Mouse (Mus musculus): ENCODE measurements around the gene Cdca5. TPM values are rescaled to one million over a fixed set of nuclear protein-coding genes. Genes with fewer than 3 reads are reported as not detected.
"Not testable (repeated sequence)": the region's sequence is repeated elsewhere in the genome, so short reads cannot be mapped to it uniquely, and the experiment has no call there.

The Cdca5 gene
- total RNA-seq (2017): 0.49 to 0.76 TPM (median 0.75 TPM) in 3 replicates

DNA sequence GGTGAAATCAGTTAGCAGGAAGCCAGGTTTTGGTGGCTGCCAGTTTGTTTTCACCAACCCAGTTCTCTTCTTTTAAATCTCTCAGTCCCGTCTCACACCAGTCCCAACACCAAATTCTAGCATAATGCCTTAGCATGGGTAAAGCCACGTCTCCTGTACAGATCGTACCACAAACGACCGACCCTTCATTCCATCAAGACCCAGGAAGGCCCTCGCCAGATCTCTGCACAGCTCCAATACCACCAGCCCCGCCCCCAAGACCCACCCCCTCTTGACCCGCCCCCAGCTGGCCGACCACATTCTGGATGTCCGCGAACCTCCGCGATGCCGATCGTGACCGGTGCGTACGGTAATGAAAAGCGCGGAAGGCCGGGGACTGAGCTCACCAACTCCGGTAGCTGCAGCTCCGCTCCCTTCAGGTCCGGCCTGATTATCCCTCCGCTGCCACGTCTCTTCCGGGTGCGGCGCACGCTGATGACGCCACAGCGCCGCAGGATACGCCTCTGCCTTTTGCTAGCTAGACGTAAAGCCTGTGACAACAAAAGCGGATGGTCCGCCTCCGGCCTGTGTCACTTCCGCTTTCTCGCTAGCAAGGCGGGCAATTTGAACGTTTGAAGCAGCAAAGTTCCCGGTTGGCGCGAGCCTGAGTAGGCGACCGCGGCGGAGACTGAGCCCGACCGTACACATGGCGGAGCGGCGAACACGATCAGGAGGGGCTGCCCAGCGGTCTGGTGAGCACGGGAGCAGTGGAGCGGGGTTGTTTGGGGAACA, at the start of gene Cdca5, which contains the start of gene Zfpl1:
Gene Cdca5 (plus strand): TSS at position 506 of the 771 bp plus-strand sequence.
Gene Zfpl1 (minus strand): TSS at position 479 of the 771 bp plus-strand sequence.
- peak; percentile 96 for ATAC-seq (replicated peaks; ENCODE audit: insufficient number of reproducible peaks, low FRiP score, low TSS enrichment, poor library complexity, severe bottlenecking)

GRCm38 (mm10) chr19:6035966-6036585, 48.7 kb upstream of the Cdca5 start:
- ATAC-seq (replicated peaks; ENCODE audit: insufficient number of reproducible peaks, low FRiP score, low TSS enrichment, poor library complexity, severe bottlenecking): no peak

- no peak for ATAC-seq (replicated peaks; ENCODE audit: insufficient number of reproducible peaks, low FRiP score, low TSS enrichment, poor library complexity, severe bottlenecking)
Measured at GRCm38 (mm10) chr19:6037695-6038094, 47.1 kb upstream of the Cdca5 start.

GRCm38 (mm10) chr19:6038326-6038725, 46.5 kb upstream of the Cdca5 start:
- ATAC-seq (replicated peaks; ENCODE audit: insufficient number of reproducible peaks, low FRiP score, low TSS enrichment, poor library complexity, severe bottlenecking): no peak

DNA sequence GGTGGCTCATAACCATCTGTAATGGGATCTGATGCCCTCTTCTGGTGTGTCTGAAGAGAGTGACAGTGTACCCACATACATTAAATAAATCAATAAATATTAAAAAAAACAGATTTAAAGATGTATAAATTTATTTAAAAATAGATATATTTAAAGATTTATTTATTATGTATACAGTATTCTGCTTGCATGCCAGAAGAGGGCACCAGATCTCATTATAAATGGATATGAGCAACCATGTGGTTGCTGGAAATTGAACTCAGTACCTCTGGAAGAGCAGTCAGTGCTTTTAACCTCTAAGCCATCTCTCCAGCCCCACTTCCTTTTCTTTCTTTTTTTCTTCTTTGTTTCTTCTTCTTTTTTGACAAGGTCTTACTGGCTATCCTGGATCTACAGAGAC, 44.8 kb upstream of the Cdca5 start:
- ATAC-seq (replicated peaks; ENCODE audit: insufficient number of reproducible peaks, low FRiP score, low TSS enrichment, poor library complexity, severe bottlenecking): no peak

GRCm38 (mm10) chr19:6042293-6042692, 42.5 kb upstream of the Cdca5 start:
- no peak for ATAC-seq (replicated peaks; ENCODE audit: insufficient number of reproducible peaks, low FRiP score, low TSS enrichment, poor library complexity, severe bottlenecking)

GRCm38 (mm10) chr19:6044102-6044501, 40.7 kb upstream of the Cdca5 start:
- not testable (repeated sequence) for ATAC-seq (replicated peaks; ENCODE audit: insufficient number of reproducible peaks, low FRiP score, low TSS enrichment, poor library complexity, severe bottlenecking)

- ATAC-seq (replicated peaks; ENCODE audit: insufficient number of reproducible peaks, low FRiP score, low TSS enrichment, poor library complexity, severe bottlenecking): peak; percentile 0; the same call in 1 of the 2 replicates
Measured at GRCm38 (mm10) chr19:6045366-6046293, 39.2 kb upstream of the Cdca5 start.

DNA sequence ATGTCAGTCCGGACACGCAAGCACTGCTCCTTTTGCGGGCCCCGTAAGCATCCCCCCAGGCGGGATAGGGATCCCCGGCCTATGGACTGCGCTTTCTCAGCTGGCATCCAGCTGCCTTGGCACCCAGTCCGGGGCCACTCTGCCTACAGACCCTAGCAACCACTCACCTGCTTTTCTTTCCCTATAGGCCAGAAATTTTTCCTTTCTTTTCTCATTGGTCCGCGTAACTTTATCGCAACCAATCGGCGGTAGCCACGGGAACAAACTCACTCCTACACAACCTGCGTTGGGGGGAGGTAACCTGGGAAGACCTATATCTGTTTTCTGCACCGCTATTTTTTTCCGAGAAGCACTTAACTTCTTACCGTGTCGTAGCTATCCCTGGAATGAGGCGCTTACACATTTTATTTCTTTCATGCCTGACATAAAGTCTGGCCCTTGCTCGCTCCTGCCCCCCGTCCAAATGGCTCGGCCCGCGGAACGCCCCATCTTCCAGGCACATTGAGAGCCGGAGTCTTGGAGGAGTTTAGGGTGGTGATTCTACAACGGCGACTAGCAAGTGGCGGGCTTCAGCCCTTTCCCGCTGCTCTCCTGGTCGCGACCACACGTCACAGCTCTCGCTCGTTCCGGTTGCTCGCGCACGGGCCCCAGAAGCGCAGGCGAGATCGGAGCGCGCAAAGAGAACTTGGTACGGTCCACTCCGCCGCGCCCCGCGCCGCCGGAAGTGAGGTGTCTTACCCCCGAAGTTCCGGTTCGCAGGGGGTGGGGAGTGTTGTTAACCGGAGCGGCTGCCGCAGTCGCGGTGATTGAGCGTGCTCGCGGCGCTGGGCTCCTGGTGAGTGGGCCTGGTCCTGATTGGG, 38.3 kb upstream of the Cdca5 start, which contains the start of gene Syvn1:
Gene Syvn1 (plus strand): TSS at position 283 of the 860 bp plus-strand sequence.
- peak; percentile 73 for ATAC-seq (replicated peaks; ENCODE audit: insufficient number of reproducible peaks, low FRiP score, low TSS enrichment, poor library complexity, severe bottlenecking)

GRCm38 (mm10) chr19:6047154-6047898, 37.5 kb upstream of the Cdca5 start:
- no peak for ATAC-seq (replicated peaks; ENCODE audit: insufficient number of reproducible peaks, low FRiP score, low TSS enrichment, poor library complexity, severe bottlenecking)

GRCm38 (mm10) chr19:6047899-6048166, 37.0 kb upstream of the Cdca5 start:
- ATAC-seq (replicated peaks; ENCODE audit: insufficient number of reproducible peaks, low FRiP score, low TSS enrichment, poor library complexity, severe bottlenecking): no peak

GRCm38 (mm10) chr19:6048681-6049410, 35.9 kb upstream of the Cdca5 start:
- no peak for ATAC-seq (replicated peaks; ENCODE audit: insufficient number of reproducible peaks, low FRiP score, low TSS enrichment, poor library complexity, severe bottlenecking)

- ATAC-seq (replicated peaks; ENCODE audit: insufficient number of reproducible peaks, low FRiP score, low TSS enrichment, poor library complexity, severe bottlenecking): no peak
Measured at GRCm38 (mm10) chr19:6052516-6052915, 32.3 kb upstream of the Cdca5 start.

GRCm38 (mm10) chr19:6054296-6054695, 30.5 kb upstream of the Cdca5 start:
- ATAC-seq (replicated peaks; ENCODE audit: insufficient number of reproducible peaks, low FRiP score, low TSS enrichment, poor library complexity, severe bottlenecking): no peak

DNA sequence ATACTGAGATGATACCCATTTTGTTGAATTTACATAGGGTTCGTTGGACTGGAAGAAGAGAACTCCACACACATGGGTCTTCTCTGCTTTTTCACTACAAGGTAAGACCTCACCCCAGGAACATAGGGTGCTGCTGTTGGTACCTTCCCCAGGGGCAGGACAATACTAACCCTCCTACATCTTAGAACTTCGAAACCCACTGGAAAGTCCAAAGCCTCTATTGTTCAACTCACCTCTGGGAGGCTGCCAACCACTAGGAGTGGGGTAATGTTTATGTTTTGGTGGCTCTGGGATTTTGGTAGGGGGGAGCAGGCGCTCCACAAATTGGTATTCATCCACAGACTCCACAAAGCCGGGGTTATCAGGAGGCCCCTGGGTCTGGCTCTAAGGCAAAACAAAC, 28.1 kb upstream of the Cdca5 start:
- ATAC-seq (replicated peaks; ENCODE audit: insufficient number of reproducible peaks, low FRiP score, low TSS enrichment, poor library complexity, severe bottlenecking): no peak

DNA sequence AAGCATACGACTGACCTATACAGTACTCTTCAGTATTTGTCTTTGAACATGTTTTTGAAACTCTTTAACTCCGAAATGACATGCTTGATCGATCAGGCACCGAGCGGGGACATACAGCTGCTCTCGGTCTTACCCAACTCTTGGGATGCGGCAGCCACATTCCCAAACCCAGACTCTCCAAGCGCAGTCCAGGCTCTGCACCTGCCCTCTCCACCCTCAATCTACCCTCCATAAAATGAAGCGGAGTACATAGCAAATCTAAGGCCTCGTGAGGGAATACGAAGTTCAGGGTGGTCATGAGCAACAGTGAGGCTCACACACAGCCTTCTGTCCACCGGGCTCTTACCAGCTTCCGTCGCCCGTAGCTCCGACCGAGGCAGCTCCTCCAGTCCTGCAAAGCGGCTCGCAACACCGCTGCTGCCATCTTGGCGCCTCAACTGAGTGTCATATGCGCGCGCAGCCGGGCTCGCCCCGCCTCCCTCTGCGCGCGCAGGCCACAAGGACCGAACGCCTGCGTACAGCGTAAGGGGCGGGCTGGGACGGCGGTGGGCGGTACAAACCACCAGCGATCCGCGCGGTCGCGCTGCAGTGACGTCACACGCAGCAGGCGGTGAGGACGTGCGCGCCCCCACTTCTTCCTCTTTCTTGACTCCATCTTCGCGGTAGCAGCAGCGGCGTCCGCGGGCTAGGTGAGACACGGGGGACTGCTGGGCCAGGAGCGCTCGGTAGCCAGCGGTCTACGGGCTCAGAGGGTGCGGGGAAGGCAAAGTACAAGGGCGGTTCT, 27.3 kb upstream of the Cdca5 start, which contains the start of the genes Mrpl49 and Fau:
Gene Mrpl49 (minus strand): TSS at position 473 of the 784 bp plus-strand sequence.
Gene Fau (plus strand): TSS at position 532 of the 784 bp plus-strand sequence.
- ATAC-seq (replicated peaks; ENCODE audit: insufficient number of reproducible peaks, low FRiP score, low TSS enrichment, poor library complexity, severe bottlenecking): peak; percentile 73

Measured in monocyte, adult 5-6 weeks (primary cell).